Mouse (Mus musculus) forebrain, embryonic 16.5 days (tissue): ENCODE data around the gene Slc13a1. TPM values are rescaled to one million over a fixed set of nuclear protein-coding genes. Genes with fewer than 3 reads are reported as not detected.

Experiments used
- ATAC-seq: fragments of 200-750 bp; cut with Nextera tagmentation; 2 replicates; pipeline ENCODE4 v1.8.0; 2017; ENCODE audit warnings: mild to moderate bottlenecking, moderate library complexity
- H3K27ac ChIP-seq: fragments of 300-500 bp; sonication (generic); 2 replicates; pipeline ENCODE4 v1.5.1; 2014; ENCODE audit warnings: low read length, control low read depth
- H3K27me3 ChIP-seq: fragments of 300-500 bp; sonication (generic); replicated peaks from 2 replicates; pipeline ENCODE4 v1.6.1; 2014; ENCODE audit warnings: low read length; ENCODE audit not compliant: control insufficient read depth, insufficient read depth
- H3K36me3 ChIP-seq: fragments of 300-500 bp; sonication (generic); 2 replicates; pipeline ENCODE4 v1.6.1; 2014; ENCODE audit not compliant: control insufficient read depth, insufficient read depth
- H3K4me1 ChIP-seq: fragments of 300-500 bp; sonication (generic); replicated peaks from 2 replicates; pipeline ENCODE4 v1.6.1; 2014; ENCODE audit warnings: low read length; ENCODE audit not compliant: control insufficient read depth, insufficient read depth
- H3K4me2 ChIP-seq: fragments of 300-500 bp; sonication (generic); 2 replicates; pipeline ENCODE4 v1.6.1; 2014; ENCODE audit warnings: mild to moderate bottlenecking, low read length, control low read depth
- H3K4me3 ChIP-seq: fragments of 300-500 bp; sonication (generic); replicated peaks from 2 replicates; pipeline ENCODE4 v1.5.1; 2014; ENCODE audit warnings: mild to moderate bottlenecking, low read length, control low read depth
- H3K9ac ChIP-seq: fragments of 300-500 bp; sonication (generic); replicated peaks from 2 replicates; pipeline ENCODE4 v1.6.1; 2014; ENCODE audit warnings: low read depth, low read length, control low read depth
- H3K9me3 ChIP-seq: fragments of 300-500 bp; sonication (generic); 2 replicates; pipeline ENCODE4 v1.6.1; 2016; ENCODE audit warnings: low read length; ENCODE audit not compliant: control insufficient read depth
- WGBS: fragments of 180-500 bp; shearing (Covaris S2); extraction: QIAGEN DNeasy Blood & Tissue Kit; methylation state at CpG from one replicate; pipeline ENCODE4 v1.1.7; 2014; 5-methylcytosine and 5-hydroxymethylcytosine counted together
- polyA plus RNA-seq: library from polyadenylated mRNA; unstranded; fragments of >200 nt; fragmentation: Nextera tagmentation; extraction: Ambion mirVana; gene quantifications from 2 replicates; pipeline ENCODE4 v1.2.1, GENCODE M21; 2015

Gene Slc13a1
- polyA plus RNA-seq, 1 experiment from 2014 or later, result 0.13 TPM

DNA sequence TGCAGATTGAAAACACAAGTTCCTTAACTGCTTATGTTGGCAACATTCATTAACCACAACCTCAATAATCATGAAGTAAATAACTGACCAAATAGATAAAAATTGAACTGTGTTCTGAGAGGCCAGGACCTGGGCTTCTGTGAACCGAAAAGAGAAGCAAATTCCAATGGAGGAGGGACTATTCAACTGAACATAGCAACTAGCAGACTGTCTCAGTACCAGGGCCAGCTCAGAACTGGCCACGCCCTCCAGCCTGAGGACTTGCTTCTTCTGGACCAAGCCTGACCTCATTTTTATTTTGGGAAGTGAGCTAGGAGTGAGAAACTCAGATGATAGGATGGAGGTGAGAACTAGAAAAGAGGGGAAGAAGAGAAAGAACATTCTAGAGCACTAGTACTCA is 4.8 kb upstream of the Slc13a1 start:
- Histone ChIP-seq H3K27ac (no peak overlapping the region), H3K4me2 (no peak overlapping the region), H3K36me3 (no peaks in the 10 kb centered on the region), H3K9me3 (no peaks in the 10 kb centered on the region), H3K9ac (no peak overlapping the region), H3K4me1 (no peaks in the 10 kb centered on the region), H3K4me3 (no peak overlapping the region), H3K27me3 (no peaks in the 10 kb centered on the region)
- no peak for ATAC-seq
- WGBS, result 55% methylated on average over 2 of the region's 2 CpGs

DNA sequence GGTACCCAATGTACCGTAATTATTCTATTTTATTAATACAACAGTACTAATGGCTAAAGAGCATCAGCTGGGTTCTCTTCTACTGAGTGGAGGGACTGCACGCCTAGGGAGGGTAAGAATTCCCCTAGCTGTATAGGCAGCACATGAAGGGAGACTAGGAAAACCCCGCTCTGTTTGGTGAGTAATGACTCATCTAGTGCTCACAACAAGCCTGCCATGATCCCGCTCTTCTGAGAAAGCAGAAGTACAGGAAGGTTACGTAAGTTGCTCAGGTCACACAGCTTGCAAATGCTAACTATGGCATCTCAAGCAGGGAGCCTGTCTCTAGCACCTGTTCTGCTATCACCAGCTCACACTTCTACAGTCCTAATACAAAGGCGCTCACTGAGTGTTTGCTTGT is 1.1 kb downstream of the Slc13a1 start:
- Histone ChIP-seq H3K4me3 (no peak overlapping the region), H3K36me3 (no peaks in the 10 kb centered on the region), H3K9me3 (no peaks in the 10 kb centered on the region), H3K9ac (no peak overlapping the region), H3K27ac (no peak overlapping the region), H3K27me3 (no peaks in the 10 kb centered on the region), H3K4me1 (no peaks in the 10 kb centered on the region), H3K4me2 (no peak overlapping the region)
- WGBS, result 88% methylated on average over 6 of the region's 6 CpGs
- no peak for ATAC-seq

DNA sequence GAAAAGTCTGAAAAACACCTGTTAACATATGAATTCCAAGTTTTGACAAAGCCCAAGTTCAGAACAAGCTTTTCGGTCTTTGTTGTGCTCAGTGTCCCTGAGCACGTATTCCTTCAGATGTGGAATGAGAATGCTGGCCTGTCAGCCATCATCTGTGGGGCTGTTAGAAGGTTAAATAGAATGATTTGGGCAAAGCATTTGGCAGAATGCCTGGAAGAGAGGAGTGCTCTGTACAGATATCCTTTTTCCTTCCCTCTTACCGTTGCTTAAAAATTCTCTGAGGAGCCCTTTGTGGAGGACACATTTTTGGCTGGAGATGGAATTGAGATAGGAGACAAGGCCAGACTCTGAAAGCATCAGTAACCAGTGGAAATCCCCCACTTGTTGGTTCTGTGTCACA is 2.6 kb downstream of the Slc13a1 start:
- H3K27me3 ChIP-seq, result no peaks in the 10 kb centered on the region
- H3K9ac ChIP-seq, result no peak overlapping the region
- H3K4me1 ChIP-seq, result no peaks in the 10 kb centered on the region
- H3K4me2 ChIP-seq, result no peak overlapping the region
- ATAC-seq, result peak; percentile 49; the same call in 1 of the 2 replicates
- no peaks in the 10 kb centered on the region for H3K9me3 ChIP-seq
- no peaks in the 10 kb centered on the region for H3K36me3 ChIP-seq
- no peak overlapping the region for H3K27ac ChIP-seq
- 17% methylated on average over 3 of the region's 3 CpGs for WGBS
- H3K4me3 ChIP-seq, result no peak overlapping the region

DNA sequence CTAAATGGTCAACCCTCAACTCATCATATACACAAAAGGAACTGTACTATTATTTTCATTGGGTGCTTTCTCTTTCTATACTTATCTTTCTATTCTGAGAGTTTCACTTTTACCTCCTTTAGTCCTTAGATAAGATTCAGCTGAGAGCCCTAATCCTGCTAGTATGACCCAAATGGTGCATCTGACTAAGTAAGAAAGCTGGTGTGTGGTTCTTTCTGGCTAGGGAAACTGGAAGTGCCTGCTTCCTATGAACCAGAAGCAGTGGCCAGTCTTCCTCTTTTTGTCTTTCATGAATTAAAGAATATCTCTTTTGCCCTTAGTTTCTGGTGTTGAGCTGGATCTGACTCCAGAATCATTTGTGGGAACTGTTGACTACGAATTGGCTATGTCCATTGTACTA is 8.1 kb downstream of the Slc13a1 start:
- Histone ChIP-seq H3K4me2 (no peak overlapping the region), H3K4me1 (no peaks in the 10 kb centered on the region), H3K4me3 (no peak overlapping the region), H3K36me3 (no peaks in the 10 kb centered on the region), H3K9ac (no peak overlapping the region), H3K27me3 (no peaks in the 10 kb centered on the region), H3K9me3 (no peaks in the 10 kb centered on the region), H3K27ac (no peak overlapping the region)
- WGBS, result 80% methylated on average over 1 of the region's 1 CpGs
- ATAC-seq, result no peak

DNA sequence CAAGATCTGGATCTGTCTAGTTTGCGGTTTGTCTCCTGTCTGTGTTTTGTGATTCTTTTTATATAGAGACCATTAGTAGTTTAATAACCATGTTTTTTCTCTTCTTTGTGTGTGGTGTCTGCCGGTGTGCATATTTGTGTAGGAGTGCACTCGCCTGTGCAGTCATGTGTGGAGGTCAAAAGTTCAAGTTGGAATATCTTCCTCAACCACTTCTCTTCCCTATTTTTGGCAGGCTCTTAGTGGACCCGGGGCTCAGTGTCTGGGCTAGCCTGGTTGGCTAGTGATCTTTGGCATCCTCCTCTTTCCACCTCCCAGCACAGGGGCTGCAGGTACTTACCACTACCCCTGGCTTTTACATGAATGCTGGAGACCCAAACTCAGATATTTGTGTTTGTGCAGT is 13.0 kb downstream of the Slc13a1 start:
- Histone ChIP-seq H3K36me3 (no peaks in the 10 kb centered on the region), H3K4me2 (no peak overlapping the region), H3K27me3 (no peaks in the 10 kb centered on the region), H3K9ac (no peak overlapping the region), H3K4me1 (no peaks in the 10 kb centered on the region), H3K4me3 (no peak overlapping the region), H3K9me3 (no peaks in the 10 kb centered on the region), H3K27ac (no peak overlapping the region)
- ATAC-seq, result no peak
- WGBS, result 74% methylated on average over 4 of the region's 4 CpGs

DNA sequence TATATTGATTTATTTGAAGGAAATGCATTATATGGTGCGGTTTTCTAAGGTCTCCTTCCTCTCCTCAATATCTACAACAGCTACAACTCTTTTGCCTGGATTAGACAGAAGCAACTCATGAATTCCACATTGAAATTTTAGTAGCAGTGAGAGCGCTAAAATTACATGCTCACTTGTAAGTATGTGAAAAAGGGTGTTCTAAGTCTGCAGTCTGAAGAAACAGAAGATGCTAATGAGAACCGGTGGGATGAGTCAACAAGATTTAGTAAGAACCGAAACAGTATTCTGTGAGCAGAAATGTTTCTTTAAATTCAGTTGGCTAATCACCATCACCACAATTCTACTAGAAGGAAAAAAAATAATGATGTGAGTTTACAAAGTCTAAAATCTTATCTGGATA is 34.9 kb downstream of the Slc13a1 start:
- no peak overlapping the region for H3K9ac ChIP-seq
- H3K4me2 ChIP-seq, result no peak overlapping the region
- H3K36me3 ChIP-seq, result no peaks in the 10 kb centered on the region
- ATAC-seq, result no peak
- H3K4me3 ChIP-seq, result no peak overlapping the region
- H3K4me1 ChIP-seq, result no peaks in the 10 kb centered on the region
- H3K9me3 ChIP-seq, result no peaks in the 10 kb centered on the region
- WGBS, result 93% methylated on average over 4 of the region's 4 CpGs
- no peak overlapping the region for H3K27ac ChIP-seq
- H3K27me3 ChIP-seq, result no peaks in the 10 kb centered on the region

DNA sequence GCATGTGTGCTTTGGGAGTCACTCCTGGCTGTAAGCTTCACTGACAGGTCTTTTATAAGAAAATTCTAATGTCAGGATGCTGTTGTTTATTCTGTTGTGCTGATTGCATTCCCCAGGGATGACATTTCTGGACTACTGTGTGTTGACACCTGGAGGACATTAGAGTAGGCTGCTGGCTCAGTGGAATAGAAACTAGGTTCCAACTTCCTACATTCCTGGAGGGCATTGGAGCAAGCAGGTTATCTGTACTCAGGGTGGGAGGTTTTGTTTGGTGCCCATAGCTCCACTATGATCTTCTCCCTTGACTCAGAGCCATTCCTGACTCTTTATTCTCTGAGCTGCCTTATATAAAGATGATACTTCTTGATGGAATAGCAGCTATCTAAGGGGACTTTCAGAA is 45.3 kb downstream of the Slc13a1 start:
- H3K9me3 ChIP-seq, result no peaks in the 10 kb centered on the region
- H3K9ac ChIP-seq, result no peak overlapping the region
- H3K4me2 ChIP-seq, result no peak overlapping the region
- no peaks in the 10 kb centered on the region for H3K27me3 ChIP-seq
- no peaks in the 10 kb centered on the region for H3K36me3 ChIP-seq
- H3K4me3 ChIP-seq, result no peak overlapping the region
- no peak for ATAC-seq
- H3K27ac ChIP-seq, result no peak overlapping the region
- no peaks in the 10 kb centered on the region for H3K4me1 ChIP-seq

DNA sequence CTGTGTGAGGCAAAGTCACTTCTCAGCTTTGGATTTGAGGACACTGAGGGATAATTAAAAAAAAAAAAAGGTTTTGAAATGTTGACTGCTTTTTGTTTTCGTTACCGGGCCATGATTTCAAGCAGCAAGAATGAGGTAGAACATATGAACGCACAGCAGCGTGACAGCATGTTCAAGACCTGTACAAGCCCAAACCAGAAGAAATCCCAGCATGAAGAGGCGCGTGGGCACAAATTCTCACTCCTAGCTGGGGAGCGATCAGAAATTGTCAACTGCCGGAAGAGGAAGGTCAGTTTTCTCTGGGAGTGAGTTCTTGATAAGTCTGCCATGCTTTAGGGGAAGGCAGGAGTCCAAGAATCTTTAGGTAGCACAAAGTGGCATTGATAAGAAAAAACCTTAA is 56.3 kb downstream of the Slc13a1 start:
- no peaks in the 10 kb centered on the region for H3K4me1 ChIP-seq
- H3K36me3 ChIP-seq, result no peaks in the 10 kb centered on the region
- H3K27ac ChIP-seq, result no peak overlapping the region
- no peaks in the 10 kb centered on the region for H3K27me3 ChIP-seq
- ATAC-seq, result no peak
- no peak overlapping the region for H3K4me2 ChIP-seq
- 89% methylated on average over 8 of the region's 8 CpGs for WGBS
- no peak overlapping the region for H3K4me3 ChIP-seq
- H3K9ac ChIP-seq, result no peak overlapping the region
- no peaks in the 10 kb centered on the region for H3K9me3 ChIP-seq

DNA sequence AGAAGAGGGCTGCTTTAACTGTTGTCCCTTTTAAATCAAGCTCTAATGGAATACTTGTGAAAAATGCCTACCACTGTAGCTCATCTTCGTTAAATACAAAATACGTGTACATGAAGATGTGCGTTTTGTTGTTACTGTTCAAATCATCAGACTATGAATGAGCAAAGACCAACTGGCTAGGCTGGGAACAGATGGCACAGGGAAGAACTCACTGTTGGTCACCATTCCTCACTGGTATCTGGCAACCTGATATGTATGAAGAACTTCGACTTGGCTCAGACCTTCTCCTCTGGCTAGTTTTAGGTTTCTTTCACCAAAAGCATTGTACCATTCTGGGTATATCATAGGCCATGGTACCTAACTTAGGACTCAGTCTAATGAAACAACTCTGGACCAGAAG is 59.4 kb downstream of the Slc13a1 start:
- Histone ChIP-seq H3K27me3 (no peaks in the 10 kb centered on the region), H3K4me3 (no peak overlapping the region), H3K9me3 (no peaks in the 10 kb centered on the region), H3K9ac (no peak overlapping the region), H3K4me2 (no peak overlapping the region), H3K36me3 (no peaks in the 10 kb centered on the region), H3K27ac (no peak overlapping the region), H3K4me1 (peaks cover 8% of the 10 kb centered on the region; the same call in 1 of the 2 replicates)
- WGBS, result 86% methylated on average over 4 of the region's 4 CpGs
- no peak for ATAC-seq

DNA sequence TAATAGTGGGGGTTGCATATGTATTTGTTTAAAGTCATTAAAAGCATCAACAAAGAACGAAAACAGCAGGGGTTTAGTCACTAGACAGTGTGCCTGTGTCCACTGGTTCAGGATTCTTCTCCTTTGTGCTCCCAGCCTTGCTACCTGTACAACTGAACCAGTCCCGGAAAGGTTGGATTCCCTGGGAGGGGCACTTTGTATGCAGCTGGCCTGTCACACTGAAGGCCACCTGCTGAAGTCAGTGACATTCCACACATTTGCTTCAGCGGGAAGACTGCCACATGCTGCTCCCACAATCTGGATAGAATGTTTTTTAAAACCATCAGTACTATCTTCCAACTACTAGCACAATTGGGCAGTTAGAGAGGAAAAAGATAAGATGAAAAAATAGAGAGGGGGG is 61.7 kb downstream of the Slc13a1 start:
- Histone ChIP-seq H3K9me3 (no peaks in the 10 kb centered on the region), H3K4me1 (peaks cover 8% of the 10 kb centered on the region; the same call in 1 of the 2 replicates), H3K4me3 (no peak overlapping the region), H3K27ac (no peak overlapping the region), H3K4me2 (no peak overlapping the region), H3K9ac (no peak overlapping the region), H3K36me3 (no peaks in the 10 kb centered on the region), H3K27me3 (no peaks in the 10 kb centered on the region)
- 13% methylated on average over 3 of the region's 3 CpGs for WGBS
- ATAC-seq, result 0 out of 2 replicates have a peak, but pooled peaks have one; percentile 18
